Mouse (Mus musculus): Measurements from ENCODE around the gene Serpina3c. TPM values are rescaled to one million over a fixed set of nuclear protein-coding genes. Genes with fewer than 3 reads are reported as not detected.
"Not testable (repeated sequence)": the region's sequence is repeated elsewhere in the genome, so short reads cannot be mapped to it uniquely, and the experiment has no call there.

Gene Serpina3c
- total RNA-seq (2021): under 1 TPM in 1 of 2 experiments, not detected in 1; 0.17 TPM

DNA sequence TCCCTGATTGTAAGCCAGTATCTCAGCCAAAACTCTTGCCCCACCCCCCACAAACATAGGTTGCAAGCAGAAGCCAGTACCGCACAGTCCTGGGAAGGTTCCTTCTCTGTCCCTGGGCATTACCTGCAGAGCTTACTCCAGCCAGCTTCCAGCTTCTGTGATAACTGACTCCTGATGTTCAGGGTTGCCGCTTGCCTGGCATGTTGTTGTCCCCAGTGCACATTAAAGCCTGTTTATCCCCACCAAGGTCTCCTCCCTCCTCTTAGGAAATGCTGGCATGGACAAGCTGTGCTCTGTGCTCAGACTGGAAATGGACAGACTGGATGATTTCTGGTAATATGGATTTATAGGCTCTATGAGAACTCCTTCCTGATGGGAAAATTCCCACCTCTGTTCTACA lies at the start of gene Serpina3c:
Gene Serpina3c, minus strand, starts transcription at position 215 of the 400 bp plus-strand sequence.
- DNase-seq: no peak

DNA sequence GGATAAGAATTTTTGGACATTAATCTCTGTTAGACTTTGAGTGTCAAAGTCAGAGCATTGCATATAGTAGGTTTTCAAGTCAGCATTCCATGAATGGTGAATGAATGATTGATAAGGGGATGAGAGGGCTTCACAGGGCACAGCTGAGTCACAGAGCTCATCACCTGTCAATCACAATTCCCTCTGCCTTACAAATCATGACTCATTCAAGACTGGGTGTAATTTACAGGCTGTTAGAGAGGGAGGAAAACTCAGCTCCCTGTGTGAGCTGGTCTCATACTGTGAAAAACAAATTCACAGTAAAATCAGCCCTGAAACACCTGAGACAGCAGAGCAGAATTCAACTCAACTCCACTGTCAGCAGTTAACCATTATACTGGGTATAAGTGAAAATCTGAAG lies 37.2 kb upstream of the Serpina3c start:
- DNase-seq: no peak

DNA sequence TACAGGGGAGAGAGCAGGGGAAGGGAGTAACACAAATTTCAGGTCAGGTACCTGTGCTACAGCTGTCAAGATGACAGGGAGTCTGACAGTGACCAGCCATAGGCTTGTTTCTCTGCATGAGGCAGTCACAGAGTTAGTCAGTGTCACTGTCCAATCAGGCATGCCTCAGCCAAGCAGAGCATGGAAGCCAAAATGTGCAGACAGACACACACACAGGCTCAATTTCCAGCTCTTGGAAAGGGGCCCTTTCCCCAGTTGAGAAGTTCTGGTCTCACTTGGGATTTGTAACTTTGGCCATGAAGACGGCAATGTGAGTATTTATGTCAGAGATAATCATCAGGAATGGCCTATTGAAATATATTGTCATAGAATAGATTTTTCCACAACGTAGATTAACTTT lies 35.6 kb upstream of the Serpina3c start:
- no peak for DNase-seq

DNA sequence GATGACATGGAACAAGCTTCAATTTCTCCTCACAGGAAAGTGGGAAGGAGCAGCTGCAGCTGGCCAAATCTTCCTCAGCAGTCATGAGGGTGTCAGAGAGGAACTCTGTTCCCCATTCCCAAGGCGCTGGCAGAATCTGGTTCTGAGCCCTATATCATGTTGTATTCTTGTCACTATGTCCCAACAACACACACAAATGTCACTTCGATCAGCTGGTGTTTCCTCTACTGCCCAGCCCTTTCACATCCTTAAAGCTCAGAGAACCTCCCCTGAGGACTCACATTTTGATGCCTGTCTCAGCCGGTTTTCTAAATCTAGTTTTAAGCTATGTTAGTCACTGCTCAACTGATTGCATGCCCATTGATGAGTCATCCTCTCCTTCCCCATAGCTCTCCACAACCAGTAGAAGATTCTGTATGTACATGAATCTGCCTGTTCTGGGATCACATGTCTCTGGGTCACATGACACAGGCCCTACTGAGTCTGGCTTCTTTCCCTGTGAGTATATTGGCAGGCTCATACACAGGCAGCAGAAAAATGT lies 32.4 kb upstream of the Serpina3c start:
- no peak for DNase-seq

DNA sequence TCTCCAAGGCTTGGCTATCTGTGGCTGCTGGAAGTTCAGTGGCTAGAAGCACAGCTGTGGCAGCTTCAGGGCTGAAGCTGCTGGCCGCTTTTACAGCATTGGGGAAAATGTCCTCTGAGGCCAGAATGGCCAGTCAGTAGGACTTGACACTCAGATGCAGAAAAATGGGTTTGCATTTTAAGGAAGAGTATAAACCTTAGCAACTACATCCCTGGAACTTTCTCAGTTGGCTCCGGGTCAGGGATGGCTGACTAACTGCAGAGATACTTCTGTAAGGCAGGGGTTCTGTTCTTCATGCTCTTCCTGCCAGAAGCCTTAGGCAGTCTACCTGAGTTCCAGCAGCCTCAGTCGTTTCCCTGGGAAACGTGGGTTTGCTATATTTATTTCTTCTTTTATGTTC lies 31.4 kb upstream of the Serpina3c start:
- no peak for DNase-seq

DNA sequence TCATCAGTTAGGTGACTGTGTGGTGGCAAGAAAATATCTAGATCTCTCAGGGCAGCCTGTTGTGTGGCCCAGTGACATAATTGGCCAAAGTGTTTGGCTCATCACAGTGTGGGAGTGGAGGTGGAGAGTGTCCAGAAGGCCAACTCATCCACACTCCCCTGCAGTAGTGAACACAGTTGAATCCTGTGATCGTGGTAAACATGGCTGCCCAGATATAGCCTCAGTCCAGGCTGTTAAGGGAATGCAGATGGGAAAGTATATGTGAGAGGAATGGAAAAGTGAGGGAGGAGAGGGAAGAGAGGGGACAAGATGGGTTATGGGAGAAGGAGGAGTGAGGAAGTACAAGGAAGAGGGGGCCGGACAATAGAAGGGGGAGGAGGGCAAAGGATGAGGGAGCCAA lies 25.3 kb upstream of the Serpina3c start:
- DNase-seq: no peak

DNA sequence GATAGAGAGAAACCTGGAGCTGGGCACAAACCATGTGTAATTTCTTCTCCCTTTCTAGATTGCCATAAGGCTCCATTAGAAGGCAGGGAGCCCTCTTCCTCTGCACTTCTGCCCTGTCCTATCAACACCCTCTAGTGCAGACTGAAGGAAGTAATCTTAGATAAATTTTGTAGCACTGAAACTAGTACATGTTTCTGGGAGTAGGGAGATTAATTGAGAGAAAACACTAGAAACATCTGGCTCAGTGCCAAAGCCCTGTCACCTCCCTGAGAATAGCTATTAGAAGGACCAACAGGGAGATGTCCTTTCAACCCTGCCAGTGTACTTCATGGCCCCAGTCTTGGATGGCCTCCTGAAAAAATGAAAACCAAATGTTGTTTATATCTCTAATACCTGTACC lies 24.9 kb upstream of the Serpina3c start:
- DNase-seq: peak; percentile 59

DNA sequence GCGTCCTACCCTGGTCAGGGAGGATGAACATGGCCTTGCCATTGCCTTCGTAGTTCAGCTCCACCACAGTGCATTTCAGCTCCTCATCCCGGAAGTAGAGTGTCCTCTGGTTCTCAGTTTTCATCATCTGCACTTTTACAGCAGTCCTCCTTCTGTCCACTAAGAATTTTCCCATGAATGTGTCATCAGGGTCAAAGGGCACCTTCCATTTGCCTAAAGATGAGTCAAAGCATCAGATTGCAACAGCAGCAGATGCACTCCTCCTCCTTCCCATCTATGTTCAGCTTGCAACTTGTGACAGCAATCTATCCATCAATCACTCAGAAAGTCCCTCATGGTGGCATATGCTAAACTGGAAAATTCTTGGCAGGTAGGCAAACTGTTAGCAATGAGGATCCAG lies 22.0 kb upstream of the Serpina3c start:
- DNase-seq: no peak

DNA sequence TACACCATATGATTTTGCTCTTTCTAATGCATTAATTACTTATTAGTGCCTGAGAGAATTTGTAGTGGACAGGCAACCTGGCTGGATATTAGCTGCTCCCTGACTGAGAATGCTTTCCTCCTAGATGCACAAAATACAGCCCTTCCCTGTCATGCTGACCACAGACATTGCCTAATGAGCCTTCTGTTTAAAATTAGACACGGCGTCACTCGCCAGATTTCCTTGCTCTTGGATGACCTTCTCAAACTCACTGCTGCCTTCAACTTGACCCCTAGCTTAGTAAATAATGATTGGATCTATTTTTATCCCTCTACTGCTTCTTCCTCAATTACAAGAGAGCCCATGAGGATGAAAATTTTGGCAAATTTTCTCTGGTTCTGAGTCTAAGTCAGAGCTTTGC lies 21.1 kb upstream of the Serpina3c start:
- peak; percentile 41 for DNase-seq

DNA sequence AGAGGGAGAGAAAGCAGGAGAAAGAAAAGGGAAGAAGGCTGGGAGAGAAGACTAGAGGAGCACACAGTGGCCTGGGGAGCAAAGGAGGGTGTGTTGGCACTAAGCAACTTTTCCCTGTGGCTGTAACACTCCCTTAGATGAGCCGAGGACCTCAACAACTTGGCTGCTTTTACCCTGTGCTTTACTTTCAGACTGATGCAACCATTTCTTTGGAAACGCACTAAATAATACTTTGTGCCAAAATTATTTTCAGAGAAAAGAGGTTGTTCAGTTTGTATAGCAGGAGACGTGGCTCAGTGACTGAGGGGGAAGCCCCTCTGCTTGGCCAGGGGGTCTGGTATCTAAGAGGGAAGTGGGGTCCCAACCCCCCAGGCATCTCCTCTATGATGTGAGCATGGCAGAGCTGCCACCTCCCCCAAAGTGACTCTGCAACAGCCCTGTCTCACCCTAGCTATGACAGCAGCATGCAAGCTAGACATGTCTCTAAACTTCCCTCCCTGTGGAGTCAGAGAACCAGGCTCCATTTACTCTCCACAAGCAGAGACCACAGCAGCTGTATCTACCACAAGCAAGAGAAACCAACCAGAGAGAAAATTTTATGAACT lies 527 bp downstream of the Serpina3c start:
- no peak for DNase-seq

DNA sequence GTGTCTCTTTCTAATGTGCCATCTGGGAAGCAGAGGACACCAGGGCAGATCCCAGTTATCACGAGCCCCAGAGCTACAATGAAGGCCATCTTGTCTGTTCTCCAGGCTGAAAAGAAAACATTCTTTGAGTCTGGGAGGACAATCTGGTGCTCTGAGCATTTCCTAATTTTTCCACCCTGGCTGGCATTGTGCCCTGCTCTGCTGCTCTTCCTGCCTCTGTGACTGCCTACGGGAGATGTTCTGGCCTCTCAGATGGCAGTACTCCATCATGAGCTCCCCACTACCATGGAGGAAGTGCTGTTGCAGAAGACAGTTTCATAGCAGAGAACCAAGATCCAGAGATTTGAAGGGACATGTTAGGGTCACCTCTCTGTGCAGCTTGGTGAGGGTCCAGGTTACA lies 1.7 kb downstream of the Serpina3c start:
- no peak for DNase-seq

DNA sequence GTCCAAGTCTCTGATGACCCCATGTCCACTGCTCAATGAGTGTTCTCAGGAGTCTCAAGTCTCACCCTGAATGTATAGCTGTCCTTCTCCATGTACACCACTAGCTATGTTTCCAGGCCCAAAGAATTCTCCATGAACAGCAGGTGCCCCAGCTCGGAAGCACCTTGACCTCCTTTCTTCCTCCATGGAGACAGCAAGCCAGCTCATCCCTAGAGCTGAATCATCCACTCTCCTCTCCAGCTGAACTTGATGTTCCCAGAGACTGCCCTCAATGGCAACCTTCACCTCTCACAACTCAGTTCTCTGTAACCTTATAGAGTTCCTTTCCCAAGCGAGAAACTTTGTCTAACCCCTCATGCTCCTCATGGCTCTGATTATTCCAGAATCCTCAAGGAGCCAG lies 8.1 kb downstream of the Serpina3c start:
- DNase-seq: no peak

DNA sequence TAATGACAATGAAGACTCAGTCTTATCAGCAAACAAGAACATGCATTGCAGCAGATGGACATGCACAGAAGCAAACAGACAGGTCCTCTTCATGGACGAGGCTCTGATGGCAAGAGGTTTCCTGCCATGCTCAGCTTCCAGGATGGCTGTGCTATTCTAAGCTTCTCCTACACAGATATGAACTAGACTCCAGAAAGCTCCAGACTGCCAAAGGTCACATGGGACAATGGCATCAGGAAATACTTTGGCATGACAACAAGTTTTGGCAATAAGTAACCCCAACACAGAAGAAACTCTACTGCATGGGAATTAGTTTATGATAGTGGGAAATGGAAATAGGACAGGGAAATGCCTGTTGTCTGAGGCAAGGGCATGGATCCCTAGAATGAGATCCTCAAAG lies 10.4 kb downstream of the Serpina3c start:
- no peak for DNase-seq

DNA sequence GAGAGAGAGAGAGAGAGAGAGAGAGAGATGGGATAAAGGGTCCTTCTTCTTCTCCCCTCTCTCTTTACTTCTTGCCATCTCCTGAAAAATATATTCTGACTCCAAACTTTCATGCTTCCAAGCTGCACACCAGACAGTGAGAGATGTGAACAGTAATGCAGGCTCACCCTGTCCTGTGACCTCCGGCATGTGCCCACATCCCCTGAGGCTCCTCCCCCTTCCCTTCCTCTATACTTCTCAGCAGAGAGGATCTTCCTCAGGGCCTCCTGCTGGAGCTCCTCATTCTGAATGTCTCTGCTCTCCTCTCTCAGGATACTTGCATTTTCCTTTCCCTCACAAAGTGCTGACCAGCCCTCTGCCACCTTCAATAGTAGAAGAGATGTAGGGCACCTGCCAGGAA lies 11.2 kb downstream of the Serpina3c start:
- DNase-seq: no peak

DNA sequence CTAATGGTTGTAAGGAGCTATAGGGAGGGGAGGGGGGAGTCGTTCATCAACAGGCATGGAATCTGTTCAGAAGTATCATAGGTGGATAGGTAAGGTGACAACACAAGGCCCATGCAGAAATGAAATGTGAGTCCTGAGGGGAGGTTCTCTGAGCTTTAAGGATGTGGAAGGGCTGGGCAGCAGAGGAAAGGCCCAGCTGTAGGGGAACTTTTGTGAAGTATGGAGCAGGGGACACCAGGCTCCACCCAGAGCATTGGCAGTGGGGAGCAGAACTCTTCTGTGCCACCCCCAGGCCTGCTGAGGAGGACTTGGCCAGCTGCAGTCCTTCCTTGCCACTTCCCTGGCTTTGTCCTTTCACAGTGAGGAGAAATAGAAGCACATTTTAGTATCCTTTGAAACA lies 12.2 kb downstream of the Serpina3c start:
- DNase-seq: no peak

DNA sequence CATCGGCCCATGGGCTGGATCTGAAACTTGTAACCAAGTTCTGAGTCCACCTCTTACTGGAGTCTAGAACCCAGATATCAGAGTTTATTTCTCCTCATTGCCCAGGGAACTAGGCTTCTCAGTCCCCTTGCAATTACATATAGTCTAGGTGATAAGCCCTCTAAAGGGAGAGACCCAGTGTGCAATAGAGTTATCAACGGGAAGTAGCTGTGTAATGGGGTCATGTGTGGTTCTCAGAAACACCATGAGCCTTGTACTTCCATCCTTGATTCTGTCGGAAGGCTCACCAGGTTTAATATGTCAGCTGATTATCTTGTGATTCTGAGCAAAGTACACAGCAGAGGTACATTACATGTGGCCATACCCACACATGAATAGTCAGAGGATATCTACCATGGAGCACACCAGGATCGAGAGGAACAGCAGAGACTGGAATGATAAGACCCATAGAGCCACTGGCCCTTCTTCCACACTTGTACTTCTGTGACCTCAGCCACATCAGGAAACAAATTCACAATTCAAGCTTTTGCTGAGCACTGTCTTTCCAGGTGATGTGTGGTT lies 13.0 kb downstream of the Serpina3c start:
- DNase-seq: no peak

DNA sequence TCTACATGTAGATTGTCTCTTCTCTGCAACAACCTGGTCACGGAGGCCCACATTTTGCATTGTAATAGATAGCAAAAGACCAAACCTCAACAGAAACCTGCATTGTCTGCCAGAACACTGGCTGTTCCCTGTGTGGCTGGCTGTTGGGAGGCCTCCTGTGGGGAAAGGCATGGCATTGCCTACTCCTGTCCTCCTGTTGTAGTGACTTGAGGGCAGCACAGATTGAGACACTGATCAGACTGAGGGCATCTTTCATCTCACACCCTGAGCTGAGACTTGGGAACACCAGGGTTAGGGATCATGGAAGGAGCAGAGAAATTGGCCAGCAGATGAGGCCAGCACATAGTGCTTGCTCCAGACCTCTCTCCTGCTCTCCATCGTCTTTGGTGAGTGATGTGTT lies 15.5 kb downstream of the Serpina3c start:
- no peak for DNase-seq

DNA sequence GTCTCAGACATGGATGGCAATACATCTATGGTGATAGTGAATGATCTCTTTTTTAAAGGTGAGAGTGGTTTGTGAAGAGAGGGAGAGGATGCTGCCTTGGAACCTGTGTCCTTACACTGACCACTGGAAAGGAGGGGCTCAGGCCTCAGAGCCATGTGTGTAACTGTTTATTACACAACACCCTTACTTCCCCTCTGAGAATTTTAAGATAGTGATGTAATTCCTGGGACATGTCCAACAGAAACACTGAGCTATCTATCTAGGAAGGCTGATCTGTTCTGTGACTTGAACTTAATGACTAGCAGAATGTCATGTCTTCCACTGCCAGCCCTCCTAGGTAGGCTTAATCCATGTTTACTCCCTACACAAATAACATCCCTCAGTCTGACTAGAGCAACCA lies 22.6 kb downstream of the Serpina3c start:
- no peak for DNase-seq

DNA sequence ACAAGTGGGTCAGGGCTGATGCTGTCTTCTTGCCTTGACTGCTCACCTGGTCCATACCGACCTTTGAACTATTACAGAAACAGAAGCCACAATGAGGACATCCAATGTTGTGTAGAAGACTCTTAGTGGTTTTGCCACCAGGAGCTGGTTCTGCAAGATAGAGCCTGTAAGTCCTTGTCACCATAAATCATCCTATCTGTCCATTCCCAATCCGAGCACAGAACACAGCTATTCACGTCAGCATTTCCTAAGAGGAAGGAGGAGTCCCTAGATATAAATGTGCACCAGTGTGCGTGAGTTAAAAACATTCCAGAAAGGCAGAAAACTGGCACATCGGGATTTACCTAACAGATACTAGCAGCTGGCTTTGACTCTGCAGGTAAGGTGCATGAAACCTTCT lies 26.0 kb downstream of the Serpina3c start, which contains the start of gene Serpina3b:
Gene Serpina3b, plus strand, starts transcription at position 301 of the 400 bp plus-strand sequence.
- DNase-seq: no peak

DNA sequence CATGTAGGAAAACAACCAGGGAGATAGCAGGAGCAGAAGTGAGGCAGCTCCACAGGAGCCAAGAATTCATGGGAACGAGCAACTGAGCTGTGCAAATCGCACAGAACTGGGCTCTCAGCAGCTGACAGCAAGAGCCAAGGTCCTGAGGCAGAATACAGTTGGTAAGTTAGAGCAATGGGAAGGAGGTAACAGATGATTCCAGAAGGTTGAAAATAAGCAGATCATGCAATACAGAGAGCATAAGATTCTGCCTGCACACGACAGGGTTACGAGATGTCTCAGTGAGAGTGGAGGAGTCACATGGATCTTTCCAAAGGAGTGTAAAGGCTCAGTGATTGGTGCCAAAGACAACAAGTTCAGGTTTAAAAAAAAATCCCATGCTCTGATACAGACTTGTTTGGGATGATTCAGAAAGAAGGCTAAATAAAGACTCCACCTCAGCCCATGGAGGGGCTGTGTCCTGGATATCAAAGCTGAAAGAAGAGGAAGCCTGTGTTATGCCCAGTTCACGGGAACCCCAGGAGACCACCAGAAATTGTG lies 28.6 kb downstream of the Serpina3c start:
- no peak for DNase-seq

DNA sequence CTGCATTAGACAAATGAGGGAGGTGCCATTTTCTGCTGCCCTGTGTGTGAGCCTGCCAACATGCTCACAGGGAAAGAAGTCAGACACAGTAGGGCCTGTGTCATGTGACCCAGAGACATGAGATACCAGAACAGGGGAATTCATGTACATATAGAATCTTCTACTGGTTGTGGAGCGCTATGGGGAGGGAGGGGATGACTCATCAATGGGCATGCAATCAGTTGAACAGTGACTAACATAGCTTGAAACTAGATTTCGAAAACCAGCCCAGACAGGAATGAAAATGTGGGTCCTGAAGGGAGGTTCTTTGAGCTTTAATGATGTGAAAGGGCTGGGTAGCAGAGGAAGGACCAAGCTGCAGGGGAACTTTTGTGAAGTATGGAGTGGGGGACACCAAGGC lies 29.7 kb downstream of the Serpina3c start:
- DNase-seq: no peak

DNA sequence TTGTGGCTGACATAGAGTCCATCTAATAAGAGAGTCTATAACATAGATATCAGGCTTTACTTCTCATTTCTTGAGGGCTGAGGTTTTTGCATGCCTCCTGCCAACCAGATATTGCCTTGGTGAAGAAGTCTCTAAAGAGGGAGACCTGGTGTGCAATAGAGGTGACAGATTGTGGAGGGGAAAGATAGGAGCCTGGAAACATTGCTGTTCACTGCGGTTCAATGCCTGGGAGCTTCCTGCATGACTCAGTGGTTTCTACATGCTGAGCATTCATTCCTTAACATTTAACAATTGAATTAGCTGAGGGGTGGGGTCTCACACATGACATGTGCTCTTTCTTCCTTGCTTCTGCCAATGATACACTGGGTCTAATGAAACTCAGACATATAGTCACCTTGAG lies 30.6 kb downstream of the Serpina3c start:
- no peak for DNase-seq

DNA sequence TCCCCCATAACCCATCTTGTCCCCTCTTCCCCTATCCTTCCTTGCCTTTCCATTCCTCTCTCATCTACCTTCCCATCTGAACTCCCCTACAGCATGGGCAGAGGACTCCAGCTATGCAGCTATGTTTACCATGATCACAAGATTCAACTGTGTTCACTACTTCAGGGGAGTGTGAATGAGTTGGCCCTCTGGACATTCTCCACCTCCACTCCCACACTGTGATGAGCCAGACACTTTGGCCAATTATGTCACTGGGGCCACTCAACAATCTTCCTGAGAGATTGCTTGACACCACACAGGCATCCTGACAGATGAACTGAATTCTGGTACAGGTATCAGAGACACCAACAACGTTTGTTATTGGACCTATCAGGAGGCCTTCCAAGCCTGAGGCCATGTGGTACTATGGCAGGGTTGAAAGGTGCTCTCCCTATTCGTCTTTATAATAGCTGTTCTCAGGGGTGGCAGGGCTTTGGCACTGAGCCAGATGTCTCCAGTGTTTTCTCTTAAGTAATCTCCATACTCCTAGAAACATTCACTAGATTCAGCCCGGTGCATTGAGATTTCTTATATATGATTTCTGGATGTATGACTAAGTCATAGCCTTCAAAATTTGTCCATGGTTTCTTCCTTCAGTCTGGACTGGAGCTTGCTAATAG lies 38.6 kb downstream of the Serpina3c start:
- DNase-seq: no peak

DNA sequence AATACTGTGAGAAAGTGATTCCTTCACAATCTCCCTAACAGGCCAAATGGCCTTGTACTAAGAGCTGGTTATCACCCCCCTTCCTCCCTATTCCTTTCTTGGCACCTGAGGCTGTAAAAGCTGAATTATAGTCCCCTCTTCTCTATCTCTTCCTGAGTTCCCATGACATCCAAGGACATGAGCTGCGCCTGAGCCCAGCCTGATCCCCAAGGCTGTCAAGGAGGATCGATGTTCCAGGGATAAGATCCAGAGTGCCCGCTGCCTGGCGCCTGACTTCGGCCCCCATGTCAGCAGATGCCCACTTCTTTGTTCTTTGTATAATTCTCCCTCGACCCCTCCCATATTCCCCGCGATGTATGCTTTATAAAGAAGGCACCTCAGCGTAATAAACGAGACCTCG lies 41.3 kb downstream of the Serpina3c start, which contains the start of gene Serpina3a:
Gene Serpina3a, plus strand, starts transcription at position 392 of the 400 bp plus-strand sequence.
- DNase-seq: not testable (repeated sequence)
